In the genomic region with DNA sequence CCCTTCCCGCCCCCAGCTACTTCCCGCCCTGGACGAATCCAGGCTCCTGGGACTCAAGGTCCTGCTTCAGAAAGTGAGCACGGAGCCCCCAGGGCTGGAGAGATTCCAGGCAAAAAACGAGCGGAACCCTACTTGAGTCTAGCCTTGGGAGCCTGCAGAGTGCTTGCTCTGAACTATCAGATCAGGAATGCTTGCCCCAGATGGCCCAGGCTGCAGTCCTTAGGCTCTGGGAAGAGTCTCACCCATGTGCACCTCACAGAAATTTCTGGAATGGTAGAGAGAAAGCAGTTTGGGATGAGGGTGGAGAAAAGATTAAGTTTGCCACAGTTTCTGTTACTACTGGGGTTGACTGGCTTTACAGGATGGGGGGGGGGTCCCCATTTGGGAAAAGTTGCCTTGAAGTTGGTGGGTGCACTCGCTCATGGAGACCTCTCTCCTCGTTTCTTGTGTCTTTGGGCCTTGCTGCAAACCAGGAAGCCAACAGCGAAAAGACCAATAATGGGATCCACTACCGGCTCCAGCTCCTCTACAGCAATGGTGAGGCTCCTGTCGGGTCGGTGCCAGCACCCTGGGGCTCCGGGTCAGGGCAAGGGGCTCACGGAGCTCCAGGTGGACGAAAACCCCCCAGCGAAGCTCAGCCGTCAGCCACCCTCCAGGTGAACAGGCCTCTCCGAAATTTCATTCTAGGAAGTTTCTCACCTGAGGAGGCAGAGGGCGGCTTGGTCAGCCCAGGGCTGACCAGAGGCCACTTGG, we compare ENCODE assay signal across 8 mouse cellular contexts. TPM values are rescaled to one million over a fixed set of nuclear protein-coding genes. Genes with fewer than 3 reads are reported as not detected.
A peak's percentile ranks its signal among the peaks of the same experiment; 100 is the strongest.
DNase-seq lines count a peak whose midpoint lies in the region; ATAC-seq and TF ChIP-seq lines count a peak whose summit lies in the region.

No protein-coding gene starts in this region.

- peak overlapping the region; percentile 84; the same call in 1 of the 2 replicates for H3K27ac ChIP-seq in heart, embryonic 10.5 days
- peak overlapping the region; percentile 99 for H3K27ac ChIP-seq in limb, embryonic 14.5 days (replicated peaks; ENCODE audit: low read depth, low read length)
- H3K27ac ChIP-seq in liver, embryonic 12.5 days = no peak overlapping the region

- H3K4me3 ChIP-seq in heart, embryonic 10.5 days = peak overlapping the region; percentile 71
- H3K4me3 ChIP-seq in limb, embryonic 14.5 days (replicated peaks; ENCODE audit: low read length) = peak overlapping the region; percentile 76
- H3K4me3 ChIP-seq in liver, embryonic 12.5 days = no peak overlapping the region

- peak; percentile 49 for DNase-seq in cerebellum, adult 9-11 months
- DNase-seq in R1 (ENCODE audit: low read depth, low spot score) = peak; percentile 62
- no peak for DNase-seq in heart, embryonic 10.5 days (ENCODE audit: low spot score)
- no peak for DNase-seq in limb, embryonic 14.5 days (ENCODE audit: low spot score)
- no peak for DNase-seq in adrenal gland, adult 8-10 months

- peaks cover 46% of the 10 kb centered on the region for H3K27me3 ChIP-seq in heart, embryonic 10.5 days (ENCODE audit: insufficient read depth, poor library complexity, severe bottlenecking)
- H3K27me3 ChIP-seq in limb, embryonic 14.5 days (ENCODE audit: control insufficient read depth, insufficient read depth, low read length) = no peaks in the 10 kb centered on the region
- H3K27me3 ChIP-seq in liver, embryonic 12.5 days (replicated peaks) = peaks cover 72% of the 10 kb centered on the region

- peak overlapping the region; percentile 96 for H3K9ac ChIP-seq in limb, embryonic 14.5 days (ENCODE audit: low read depth, low read length, severe bottlenecking)
- no peak overlapping the region for H3K9ac ChIP-seq in liver, embryonic 12.5 days

- H3K4me1 ChIP-seq in heart, embryonic 10.5 days = peaks cover 29% of the 10 kb centered on the region
- H3K4me1 ChIP-seq in limb, embryonic 14.5 days (ENCODE audit: control insufficient read depth, insufficient read depth, low read length) = peaks cover 18% of the 10 kb centered on the region
- peaks cover 13% of the 10 kb centered on the region for H3K4me1 ChIP-seq in liver, embryonic 12.5 days

- TF ChIP-seq POLR2A in limb, embryonic 14.5 days (IDR thresholded peaks at IDR 0.05; ENCODE audit: borderline replicate concordance, extremely low read depth, insufficient read depth, insufficient read length) = no peak

- 25% methylated on average over 18 of the region's 19 CpGs for WGBS in heart, embryonic 10.5 days
- WGBS in limb, embryonic 14.5 days = 37% methylated on average over 13 of the region's 19 CpGs
- WGBS in liver, embryonic 12.5 days (ENCODE audit: insufficient replicate concordance) = 32% methylated on average over 19 of the region's 19 CpGs

- ATAC-seq in cerebellum, adult (ENCODE audit: insufficient number of reproducible peaks, low FRiP score, low TSS enrichment) = no peak
- no peak for ATAC-seq in limb, embryonic 14.5 days (ENCODE audit: low FRiP score, low read depth)
- ATAC-seq in granulocyte monocyte progenitor cell, adult 5-6 weeks (replicated peaks; ENCODE audit: poor library complexity, severe bottlenecking) = no peak
- ATAC-seq in liver, embryonic 12.5 days = no peak

- H3K4me2 ChIP-seq in limb, embryonic 14.5 days (replicated peaks; ENCODE audit: low read depth, low read length, severe bottlenecking) = peak overlapping the region; percentile 89
- no peak overlapping the region for H3K4me2 ChIP-seq in liver, embryonic 12.5 days

- no peaks in the 10 kb centered on the region for H3K9me3 ChIP-seq in heart, embryonic 10.5 days
- no peaks in the 10 kb centered on the region for H3K9me3 ChIP-seq in limb, embryonic 14.5 days (ENCODE audit: control insufficient read depth, low read length)
- H3K9me3 ChIP-seq in liver, embryonic 12.5 days (replicated peaks) = no peaks in the 10 kb centered on the region

- no peaks in the 10 kb centered on the region; the same call in 1 of the 2 replicates for H3K36me3 ChIP-seq in heart, embryonic 10.5 days
- H3K36me3 ChIP-seq in limb, embryonic 14.5 days (ENCODE audit: control insufficient read depth, insufficient read depth, low read length) = peaks cover 10% of the 10 kb centered on the region
- no peaks in the 10 kb centered on the region for H3K36me3 ChIP-seq in liver, embryonic 12.5 days

RNA-seq across cellular contexts. Expression of a gene that starts 3.8 kb away (rescaled TPM):
- 7.6 and 17.9 TPM in 2 replicates for polyA plus RNA-seq in heart, embryonic 10.5 days (2016; fragmentation: Nextera tagmentation; extraction: Ambion mirVana)
- 42.9 and 60.5 TPM in 2 replicates for polyA plus RNA-seq in limb, embryonic 14.5 days (2012; rRNA removed)
- 71.4 and 85.0 TPM in 2 replicates for polyA plus RNA-seq in limb, embryonic 14.5 days (2014; fragmentation: Nextera tagmentation; extraction: Ambion mirVana)
- not detected in 2 replicates for total RNA-seq in granulocyte monocyte progenitor cell, adult 5-6 weeks (2014; fragmentation: Nextera tagmentation)
- not detected in 2 replicates for total RNA-seq in granulocyte monocyte progenitor cell, adult 5-6 weeks (2017)
- 0.26 and 0.41 TPM in 2 replicates for polyA plus RNA-seq in liver, embryonic 12.5 days (2016; fragmentation: Nextera tagmentation; extraction: Ambion mirVana)
- total RNA-seq in adrenal gland, adult 8-10 months (2022) = 10 to 100 TPM; 14.1 to 32.8 (median 23.1) TPM

Comparison
In these comparisons a context has a peak if more than half of its experiments do, and no peak if none do; other contexts are left out.
1. DNase-seq: peak in cerebellum, adult 9-11 months (single experiment) and R1 (single experiment); none in heart, embryonic 10.5 days (single experiment), limb, embryonic 14.5 days (single experiment) and adrenal gland, adult 8-10 months (single experiment).